Mouse (Mus musculus) neural tube, embryonic 12.5 days (tissue): ENCODE measurements around the gene Gm21983. TPM values are rescaled to one million over a fixed set of nuclear protein-coding genes. Genes with fewer than 3 reads are reported as not detected.
A peak's percentile ranks its signal among the peaks of the same experiment; 100 is the strongest.

Source experiments
- ATAC-seq: fragments of 200-750 bp; cut with Nextera tagmentation; 2 replicates; pipeline ENCODE4 v1.8.0; 2017; ENCODE audit warnings: low read depth, mild to moderate bottlenecking, moderate TSS enrichment, moderate library complexity; ENCODE audit not compliant: low FRiP score
- H3K27ac ChIP-seq: fragments of 300-500 bp; sonication (generic); 2 replicates; pipeline ENCODE4 v1.5.1; 2016
- H3K27me3 ChIP-seq: fragments of 300-500 bp; sonication (generic); replicated peaks from 2 replicates; pipeline ENCODE4 v1.6.1; 2016; ENCODE audit warnings: mild to moderate bottlenecking
- H3K36me3 ChIP-seq: fragments of 300-500 bp; sonication (generic); 2 replicates; pipeline ENCODE4 v1.6.1; 2016; ENCODE audit warnings: mild to moderate bottlenecking
- H3K4me1 ChIP-seq: fragments of 300-500 bp; sonication (generic); 2 replicates; pipeline ENCODE4 v1.6.1; 2016
- H3K4me2 ChIP-seq: fragments of 300-500 bp; sonication (generic); replicated peaks from 2 replicates; pipeline ENCODE4 v1.6.1; 2016; ENCODE audit warnings: mild to moderate bottlenecking
- H3K4me3 ChIP-seq: fragments of 300-500 bp; sonication (generic); 2 replicates; pipeline ENCODE4 v1.5.1; 2016
- H3K9ac ChIP-seq: fragments of 300-500 bp; sonication (generic); 2 replicates; pipeline ENCODE4 v1.6.1; 2016; ENCODE audit warnings: mild to moderate bottlenecking
- H3K9me3 ChIP-seq: fragments of 300-500 bp; sonication (generic); 2 replicates; pipeline ENCODE4 v1.6.1; 2016; ENCODE audit warnings: mild to moderate bottlenecking
- WGBS: fragments of 180-500 bp; shearing (Covaris S2); methylation state at CpG from one replicate; pipeline ENCODE4 v1.1.7; 2016; 5-methylcytosine and 5-hydroxymethylcytosine counted together
- polyA plus RNA-seq: library from polyadenylated mRNA; unstranded; fragments of >200 nt; fragmentation: Nextera tagmentation; extraction: Ambion mirVana; gene quantifications from 2 replicates; pipeline ENCODE4 v1.2.1, GENCODE M21; 2016

The Gm21983 gene
- polyA plus RNA-seq, 1 experiment from 2014 or later: 0.42 TPM

DNA sequence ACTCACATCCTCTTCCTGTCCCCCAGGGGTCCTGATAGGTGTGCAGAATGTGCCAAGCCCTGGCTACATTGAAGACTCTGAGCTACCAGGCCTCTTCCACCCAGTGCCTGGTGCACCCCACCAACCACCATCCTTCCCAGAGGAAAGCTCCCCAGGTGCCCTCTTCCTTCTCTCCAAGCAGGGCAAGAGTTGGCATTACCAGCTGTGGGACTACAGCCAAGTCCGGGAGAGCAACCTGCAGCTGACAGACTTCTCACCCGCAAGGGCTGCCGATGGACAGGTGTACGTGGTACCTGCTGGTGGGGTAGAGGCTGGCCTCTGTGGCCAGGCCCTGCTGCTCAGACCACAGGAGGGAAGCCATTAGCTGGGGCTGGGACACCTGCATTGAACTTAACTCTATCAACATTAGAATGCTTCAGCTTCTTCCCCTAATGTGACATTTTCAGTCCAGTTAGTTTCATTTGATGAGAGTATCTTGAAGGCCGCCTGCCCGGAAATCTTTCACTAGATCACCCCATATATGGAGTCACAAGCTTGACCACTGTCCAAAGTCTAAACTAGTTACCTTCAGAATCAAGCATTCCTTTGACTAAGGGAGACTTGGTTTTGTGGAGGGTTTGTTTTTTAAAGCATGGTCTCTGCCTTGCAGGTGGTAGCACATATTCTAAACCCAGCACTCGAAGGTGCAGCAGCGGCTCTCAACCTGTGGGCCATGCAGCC, 23.0 kb upstream of the Gm21983 start:
- no peaks in the 10 kb centered on the region for H3K9me3 ChIP-seq
- no peaks in the 10 kb centered on the region for H3K27me3 ChIP-seq
- H3K4me3 ChIP-seq: no peak overlapping the region
- no peak overlapping the region for H3K27ac ChIP-seq
- H3K9ac ChIP-seq: no peak overlapping the region
- ATAC-seq: no peak
- H3K4me2 ChIP-seq: no peak overlapping the region
- whole genome bisulfite sequencing: 96% methylated on average over 8 of the region's 8 CpGs
- H3K4me1 ChIP-seq: no peaks in the 10 kb centered on the region
- peaks cover 52% of the 10 kb centered on the region for H3K36me3 ChIP-seq

DNA sequence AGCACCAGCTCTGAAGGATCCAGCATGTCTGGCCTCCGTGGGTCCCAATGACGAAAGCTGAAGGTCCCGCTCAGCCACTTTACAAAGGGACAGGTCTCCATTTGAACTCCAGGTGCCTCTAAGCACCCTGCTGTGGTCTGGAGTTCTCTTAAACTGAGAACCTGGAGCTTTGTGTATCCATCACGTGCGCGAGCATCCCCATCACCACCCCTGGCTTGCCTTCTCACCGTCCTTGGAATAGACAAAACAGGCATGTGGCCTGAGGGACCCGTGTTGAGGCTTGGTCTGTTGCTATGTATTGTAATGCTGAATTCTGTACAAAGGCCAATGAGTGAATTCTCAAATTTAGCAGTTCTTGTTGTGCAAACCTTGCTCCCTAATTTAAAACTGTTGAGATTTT, 17.9 kb upstream of the Gm21983 start:
- Histone ChIP-seq H3K4me3 (no peak overlapping the region), H3K9ac (no peak overlapping the region), H3K4me1 (peaks cover 12% of the 10 kb centered on the region), H3K36me3 (peaks cover 29% of the 10 kb centered on the region), H3K9me3 (no peaks in the 10 kb centered on the region), H3K4me2 (no peak overlapping the region), H3K27ac (no peak overlapping the region), H3K27me3 (no peaks in the 10 kb centered on the region)
- no peak for ATAC-seq
- WGBS: 94% methylated on average over 8 of the region's 8 CpGs

DNA sequence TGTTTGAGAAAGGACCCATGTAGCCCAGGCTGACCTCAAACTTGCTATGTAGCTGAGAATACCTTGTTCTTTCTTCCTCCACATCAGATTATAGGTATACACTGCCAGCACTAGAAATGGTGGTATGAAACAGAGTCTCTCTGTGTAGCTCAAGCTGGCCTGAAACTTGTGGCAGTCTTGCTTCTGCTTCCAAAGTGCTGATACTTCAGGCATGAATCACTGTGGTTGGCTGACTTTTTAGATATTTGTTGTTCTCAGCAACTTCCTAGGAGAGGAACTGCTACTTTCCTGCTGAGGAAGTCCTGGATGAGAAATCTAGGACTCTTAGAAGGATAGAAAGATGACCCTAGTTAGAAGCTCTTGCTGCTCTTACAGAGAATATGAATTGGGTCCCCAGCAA, 17.5 kb upstream of the Gm21983 start:
- no peak for ATAC-seq
- Histone ChIP-seq H3K9me3 (no peaks in the 10 kb centered on the region), H3K4me3 (no peak overlapping the region), H3K4me2 (no peak overlapping the region), H3K27ac (no peak overlapping the region), H3K36me3 (peaks cover 29% of the 10 kb centered on the region), H3K9ac (no peak overlapping the region), H3K27me3 (no peaks in the 10 kb centered on the region), H3K4me1 (peaks cover 16% of the 10 kb centered on the region)

DNA sequence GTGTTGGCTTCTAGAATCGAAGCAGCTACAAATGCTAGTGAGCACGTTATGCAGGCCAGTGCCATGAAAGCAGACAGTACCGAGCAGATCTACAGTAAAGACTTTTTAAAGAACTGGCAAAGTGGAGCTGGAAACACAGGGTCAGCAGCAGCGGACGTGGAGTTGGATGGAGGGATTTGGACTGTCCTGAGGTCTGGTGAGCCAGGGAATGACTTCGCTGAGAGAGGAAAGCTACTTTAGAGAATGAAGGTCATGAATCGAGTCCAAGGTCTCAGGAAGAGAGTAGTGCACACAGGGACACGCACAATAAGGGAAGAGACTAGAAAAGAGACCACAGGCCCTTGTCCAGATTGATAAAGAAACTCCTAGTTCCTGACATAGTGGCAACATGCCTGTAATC, 16.7 kb upstream of the Gm21983 start:
- Histone ChIP-seq H3K27ac (no peak overlapping the region), H3K9me3 (no peaks in the 10 kb centered on the region), H3K27me3 (no peaks in the 10 kb centered on the region), H3K4me3 (no peak overlapping the region), H3K4me1 (peaks cover 20% of the 10 kb centered on the region), H3K36me3 (peaks cover 29% of the 10 kb centered on the region), H3K9ac (no peak overlapping the region), H3K4me2 (no peak overlapping the region)
- WGBS: 91% methylated on average over 8 of the region's 8 CpGs
- no peak for ATAC-seq

DNA sequence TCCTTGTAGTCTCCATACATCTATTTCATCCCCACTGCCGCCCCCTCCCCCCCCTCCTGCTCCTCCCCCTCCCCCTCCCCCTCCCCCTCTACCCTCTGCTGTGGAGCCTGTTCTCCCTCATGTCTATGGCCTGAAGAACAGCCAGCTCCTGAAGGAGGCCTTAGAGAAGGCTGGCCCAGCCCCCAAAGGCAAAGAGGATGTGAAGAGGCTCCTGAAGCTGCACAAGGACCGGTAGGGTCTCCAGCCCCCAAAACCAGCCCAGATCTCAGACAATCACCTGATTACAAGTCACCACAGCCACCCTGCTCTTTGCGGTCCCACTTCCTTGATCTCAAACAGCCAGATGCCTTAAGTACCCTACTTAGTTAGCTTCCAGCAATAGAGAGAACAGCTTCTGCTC, 16.2 kb upstream of the Gm21983 start:
- Histone ChIP-seq H3K36me3 (peaks cover 29% of the 10 kb centered on the region), H3K4me3 (no peak overlapping the region), H3K9ac (no peak overlapping the region), H3K4me1 (peaks cover 20% of the 10 kb centered on the region), H3K27me3 (no peaks in the 10 kb centered on the region), H3K4me2 (peak overlapping the region; percentile 14; the same call in 1 of the 2 replicates), H3K9me3 (no peaks in the 10 kb centered on the region), H3K27ac (no peak overlapping the region)
- no peak for ATAC-seq
- 85% methylated on average over 3 of the region's 3 CpGs for WGBS

DNA sequence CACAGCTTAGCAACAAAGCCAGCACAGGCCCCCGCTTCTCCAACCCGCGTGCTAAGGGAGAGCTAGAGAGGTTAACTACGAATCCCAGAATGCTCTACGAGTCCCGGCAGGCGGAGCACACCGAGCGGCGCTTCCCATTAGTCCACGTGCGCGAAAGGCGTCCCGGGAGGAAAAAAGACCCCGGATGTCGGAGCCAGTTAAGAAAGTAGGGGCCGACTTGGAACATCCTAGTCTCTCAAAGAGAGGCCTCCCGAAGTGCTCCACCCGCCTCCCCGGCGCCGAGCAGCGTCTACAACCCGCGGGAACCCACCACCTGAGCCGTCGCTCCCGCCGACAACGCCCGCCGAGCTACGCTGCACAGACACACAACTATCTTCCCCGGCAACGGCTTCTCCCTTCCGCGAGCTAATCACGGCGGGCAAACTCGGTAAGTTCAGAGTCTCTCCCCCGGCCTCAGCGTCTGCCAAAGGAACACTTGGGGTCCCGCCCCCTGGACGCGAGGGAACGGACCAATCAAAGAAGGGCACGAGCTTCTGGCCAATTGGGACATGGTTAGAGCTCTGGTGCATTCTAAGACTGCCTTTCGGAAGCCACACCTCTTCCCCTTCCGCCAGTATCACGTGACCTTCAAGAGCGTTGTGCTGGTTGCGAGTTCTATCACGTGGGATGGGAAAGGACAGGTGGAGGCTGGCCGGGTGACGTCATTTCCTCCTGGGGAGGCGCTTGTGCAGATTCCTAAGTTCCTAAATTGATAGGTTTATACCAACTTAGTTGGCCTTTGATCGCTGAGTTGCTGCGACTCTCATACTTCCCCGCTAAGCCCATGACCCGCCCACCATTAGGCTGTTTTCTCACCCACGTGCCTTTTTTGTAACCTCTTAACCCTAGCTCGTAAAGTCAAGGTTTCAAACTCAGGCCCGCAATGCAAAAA, 15.1 kb upstream of the Gm21983 start, which contains the start of the genes BC024978 and Snrpa:
Gene BC024978 (plus strand): TSS at position 101 of the 931 bp plus-strand sequence.
Gene Snrpa (minus strand): TSS at position 591 of the 931 bp plus-strand sequence.
- WGBS: 2% methylated on average over 64 of the region's 64 CpGs
- peaks cover 20% of the 10 kb centered on the region for H3K4me1 ChIP-seq
- no peaks in the 10 kb centered on the region for H3K9me3 ChIP-seq
- peak within 1 kb of the TSS; percentile 91 for H3K4me2 ChIP-seq
- peak within 1 kb of the TSS; percentile 83 for H3K9ac ChIP-seq
- peak within 1 kb of the TSS; percentile 83 for H3K27ac ChIP-seq
- peak within 1 kb of the TSS; percentile 78 for H3K4me3 ChIP-seq
- peak; percentile 99 for ATAC-seq
- peaks cover 37% of the 10 kb centered on the region for H3K36me3 ChIP-seq
- no peaks in the 10 kb centered on the region for H3K27me3 ChIP-seq

DNA sequence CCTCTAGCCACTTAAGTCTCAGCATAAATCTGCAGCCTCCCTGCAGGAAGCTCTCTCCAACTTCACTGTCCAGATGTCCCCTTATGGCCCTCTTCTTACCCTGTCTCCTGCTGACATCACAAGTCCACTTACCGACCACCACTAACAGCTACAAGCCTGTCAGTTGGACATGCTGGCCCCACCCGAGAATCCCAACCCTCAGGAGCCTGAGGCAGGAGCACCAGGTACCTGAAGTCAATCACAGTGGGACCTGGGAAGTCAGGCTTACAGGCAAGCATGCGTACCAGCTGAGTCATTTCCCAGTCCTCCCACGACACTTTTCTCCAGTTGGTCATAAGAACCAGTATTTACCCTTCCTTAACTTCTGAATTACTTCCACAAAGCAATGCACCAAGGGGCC, 12.8 kb upstream of the Gm21983 start:
- 91% methylated on average over 4 of the region's 4 CpGs for WGBS
- Histone ChIP-seq H3K36me3 (peaks cover 54% of the 10 kb centered on the region), H3K9ac (no peak overlapping the region)

DNA sequence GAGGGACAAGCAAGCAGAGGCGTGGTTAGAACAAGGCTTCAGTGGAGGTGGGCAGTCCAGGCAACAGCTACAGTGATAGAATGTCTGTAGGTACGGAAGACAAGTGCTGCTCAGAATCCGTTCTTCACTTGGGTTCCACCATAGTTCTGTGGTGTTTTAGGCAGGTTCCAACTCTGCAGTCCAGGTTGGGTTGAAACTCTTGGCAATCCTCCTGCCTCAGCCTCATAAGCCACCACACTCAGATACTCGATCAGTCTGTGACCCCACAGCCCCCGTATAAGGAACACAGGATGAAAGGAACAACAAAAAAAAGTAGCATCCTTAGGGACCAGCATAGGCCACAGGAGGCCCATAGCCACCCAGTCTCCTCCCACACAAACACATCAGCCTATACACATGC, 11.5 kb upstream of the Gm21983 start:
- Histone ChIP-seq H3K27me3 (no peaks in the 10 kb centered on the region), H3K4me3 (no peak overlapping the region), H3K27ac (no peak overlapping the region), H3K36me3 (peaks cover 67% of the 10 kb centered on the region), H3K9ac (no peak overlapping the region), H3K9me3 (no peaks in the 10 kb centered on the region), H3K4me1 (peaks cover 20% of the 10 kb centered on the region), H3K4me2 (no peak overlapping the region)
- WGBS: 100% methylated on average over 5 of the region's 5 CpGs
- ATAC-seq: no peak

More for the DNA sequence above, 12.8 kb upstream of the Gm21983 start:
- no peak for ATAC-seq
- Histone ChIP-seq H3K9me3 (no peaks in the 10 kb centered on the region), H3K4me3 (no peak overlapping the region), H3K4me2 (peak overlapping the region; percentile 14; the same call in 1 of the 2 replicates), H3K27ac (no peak overlapping the region), H3K4me1 (peaks cover 20% of the 10 kb centered on the region), H3K27me3 (no peaks in the 10 kb centered on the region)

DNA sequence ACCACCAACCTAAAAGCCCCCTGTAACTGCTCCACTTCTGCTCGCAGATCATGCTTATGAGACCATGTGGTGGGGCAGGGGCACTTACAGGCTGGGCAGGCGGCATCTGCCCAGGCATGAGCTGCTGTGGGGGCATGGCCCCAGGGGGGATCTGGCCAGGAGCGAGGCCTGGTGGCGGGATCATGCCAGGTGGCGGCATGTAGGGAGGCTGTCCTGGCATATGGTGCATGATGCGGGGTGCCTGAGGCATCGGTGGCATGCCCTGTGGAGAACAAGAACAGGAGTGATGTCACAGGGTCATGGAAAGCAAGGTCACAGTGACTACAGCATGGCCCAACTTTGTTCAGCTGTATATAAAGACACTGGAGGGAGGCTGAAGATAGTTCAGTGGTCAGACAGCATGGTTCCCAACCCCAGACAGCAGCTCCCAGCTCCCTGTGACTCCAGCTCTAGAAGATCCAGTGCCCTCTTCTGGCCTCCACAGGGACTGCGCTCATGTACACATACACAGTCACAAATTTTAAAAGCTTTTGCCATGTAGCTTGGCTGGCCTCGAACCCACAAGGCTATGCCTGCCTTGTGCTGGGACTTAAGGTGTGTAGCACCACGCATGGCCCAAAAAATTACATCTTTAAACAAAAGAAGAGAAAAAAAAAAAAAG, 8.5 kb upstream of the Gm21983 start:
- 95% methylated on average over 10 of the region's 10 CpGs for WGBS
- Histone ChIP-seq H3K4me1 (peaks cover 12% of the 10 kb centered on the region), H3K36me3 (peaks cover 97% of the 10 kb centered on the region), H3K4me2 (no peak overlapping the region), H3K9me3 (no peaks in the 10 kb centered on the region), H3K4me3 (no peak overlapping the region), H3K27ac (no peak overlapping the region), H3K27me3 (no peaks in the 10 kb centered on the region), H3K9ac (no peak overlapping the region)
- ATAC-seq: no peak

DNA sequence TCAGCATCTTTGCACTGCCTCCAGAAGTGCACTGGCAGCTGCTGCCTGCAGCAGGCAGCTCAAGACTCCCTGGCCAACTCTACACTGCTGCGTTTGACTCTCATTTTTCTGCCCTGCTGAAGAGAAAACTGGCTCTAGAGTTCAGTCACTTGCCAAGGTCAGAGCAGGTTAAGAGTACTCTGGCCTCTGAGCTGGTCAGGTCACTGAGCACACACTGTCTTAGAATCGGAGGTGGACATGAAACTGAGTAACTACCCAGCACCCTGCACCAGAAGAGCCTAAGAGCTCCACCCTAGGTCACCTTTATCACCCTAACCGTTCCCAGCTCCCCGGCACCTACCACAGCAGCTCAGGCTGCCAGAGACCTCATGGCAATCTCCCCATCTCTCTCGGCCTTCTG, 5.1 kb upstream of the Gm21983 start:
- Histone ChIP-seq H3K4me1 (no peaks in the 10 kb centered on the region), H3K36me3 (peaks cover 76% of the 10 kb centered on the region), H3K9me3 (no peaks in the 10 kb centered on the region), H3K27ac (no peak overlapping the region), H3K4me3 (no peak overlapping the region), H3K4me2 (no peak overlapping the region), H3K9ac (no peak overlapping the region), H3K27me3 (no peaks in the 10 kb centered on the region)
- 97% methylated on average over 5 of the region's 5 CpGs for WGBS
- no peak for ATAC-seq

DNA sequence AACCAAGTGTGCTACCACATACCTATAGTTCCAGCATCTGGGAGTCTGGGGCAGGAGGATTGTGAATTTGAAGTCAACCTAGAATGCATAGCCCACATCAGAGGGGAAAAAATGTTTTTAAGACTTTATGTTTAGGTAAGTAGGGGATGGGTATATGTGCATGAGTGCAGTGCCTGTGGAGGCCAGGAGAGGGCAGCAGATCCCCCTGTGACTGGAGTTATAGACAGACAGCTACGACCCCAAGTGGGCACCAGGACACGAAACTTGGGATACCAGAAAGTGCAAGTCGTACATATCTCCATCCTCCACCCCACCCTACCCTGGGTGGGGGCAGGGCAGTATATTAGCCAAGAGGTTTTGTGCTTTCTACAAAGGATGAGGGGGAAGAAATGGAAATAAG, 4.1 kb upstream of the Gm21983 start:
- H3K4me1 ChIP-seq: no peaks in the 10 kb centered on the region
- H3K27me3 ChIP-seq: no peaks in the 10 kb centered on the region
- H3K4me2 ChIP-seq: no peak overlapping the region
- H3K27ac ChIP-seq: no peak overlapping the region
- H3K36me3 ChIP-seq: peaks cover 66% of the 10 kb centered on the region
- no peak overlapping the region for H3K4me3 ChIP-seq
- H3K9ac ChIP-seq: no peak overlapping the region
- WGBS: 85% methylated on average over 3 of the region's 3 CpGs
- H3K9me3 ChIP-seq: no peaks in the 10 kb centered on the region
- no peak for ATAC-seq

DNA sequence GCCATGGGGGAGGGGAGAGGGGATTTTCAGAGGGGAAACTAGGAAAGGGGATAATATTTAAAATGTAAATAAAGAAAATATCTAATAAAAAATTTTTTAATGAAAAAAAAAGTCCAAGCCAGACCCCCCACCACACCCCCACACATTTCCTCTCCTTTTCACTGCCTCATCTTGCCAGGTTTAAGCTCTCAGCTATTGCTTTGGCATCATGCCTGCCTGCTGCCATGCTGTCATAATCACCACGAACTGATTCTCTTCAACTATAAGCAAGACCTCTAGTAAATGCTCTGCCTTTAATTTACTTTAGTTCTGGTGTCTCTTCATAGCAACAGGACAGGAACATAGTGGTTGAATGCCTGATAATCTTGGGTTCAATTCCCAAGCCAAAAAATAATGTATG, 1.6 kb upstream of the Gm21983 start:
- Histone ChIP-seq H3K4me3 (no peak overlapping the region), H3K4me1 (peaks cover 9% of the 10 kb centered on the region), H3K36me3 (peaks cover 41% of the 10 kb centered on the region), H3K9ac (no peak overlapping the region), H3K27me3 (no peaks in the 10 kb centered on the region), H3K9me3 (no peaks in the 10 kb centered on the region), H3K4me2 (no peak overlapping the region), H3K27ac (no peak overlapping the region)
- 91% methylated on average over 1 of the region's 1 CpGs for WGBS
- no peak for ATAC-seq
